Mouse (Mus musculus): ENCODE data around the gene Gm10324.
"Not testable (repeated sequence)": the region's sequence is repeated elsewhere in the genome, so short reads cannot be mapped to it uniquely, and the experiment has no call there.

The Gm10324 gene

GRCm38 (mm10) chr13:66119247-66119646, at the start of gene Gm10324:
TSS of gene Gm10324 (plus strand) at chr13:66119547.
- DNase-seq (ENCODE audit: low read depth) = not testable (repeated sequence)

All from 416B (cell line).